Mouse (Mus musculus): ENCODE measurements around the gene Gng3. TPM values are rescaled to one million over a fixed set of nuclear protein-coding genes. Genes with fewer than 3 reads are reported as not detected.
"Not testable (repeated sequence)": the region's sequence is repeated elsewhere in the genome, so short reads cannot be mapped to it uniquely, and the experiment has no call there.

Gng3 gene
- polyA plus RNA-seq, 1 experiment from 2014 or later, result 10.4 TPM

DNA sequence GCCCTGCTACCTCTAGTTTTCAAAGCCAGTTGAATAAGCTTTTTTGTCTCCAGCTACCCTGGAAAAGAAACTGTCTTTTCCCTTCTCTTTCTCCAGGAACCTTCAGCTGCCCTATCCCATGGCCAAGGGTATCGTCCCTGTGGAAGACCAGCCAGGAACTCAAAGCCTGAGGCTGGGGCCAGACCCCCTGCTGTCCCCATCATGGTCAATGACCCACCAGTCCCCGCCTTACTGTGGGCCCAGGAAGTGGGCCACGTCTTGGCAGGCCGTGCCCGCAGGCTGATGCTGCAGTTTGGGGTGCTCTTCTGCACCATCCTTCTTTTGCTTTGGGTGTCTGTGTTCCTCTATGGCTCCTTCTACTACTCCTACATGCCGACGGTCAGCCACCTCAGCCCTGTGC, 2.0 kb upstream of the Gng3 start:
- H3K4me1 ChIP-seq, result peaks cover 31% of the 10 kb centered on the region
- H3K9ac ChIP-seq, result peak overlapping the region; percentile 73
- H3K36me3 ChIP-seq, result peaks cover 24% of the 10 kb centered on the region
- no peak for ATAC-seq (ENCODE audit: insufficient number of reproducible peaks, insufficient read depth, low FRiP score, low TSS enrichment, low read depth)
- H3K4me3 ChIP-seq, result peak overlapping the region; percentile 48
- WGBS, result 94% methylated on average over 7 of the region's 7 CpGs
- no peaks in the 10 kb centered on the region for H3K27me3 ChIP-seq
- no peak overlapping the region for H3K27ac ChIP-seq
- H3K9me3 ChIP-seq, result no peaks in the 10 kb centered on the region
- peak overlapping the region; percentile 79 for H3K4me2 ChIP-seq

DNA sequence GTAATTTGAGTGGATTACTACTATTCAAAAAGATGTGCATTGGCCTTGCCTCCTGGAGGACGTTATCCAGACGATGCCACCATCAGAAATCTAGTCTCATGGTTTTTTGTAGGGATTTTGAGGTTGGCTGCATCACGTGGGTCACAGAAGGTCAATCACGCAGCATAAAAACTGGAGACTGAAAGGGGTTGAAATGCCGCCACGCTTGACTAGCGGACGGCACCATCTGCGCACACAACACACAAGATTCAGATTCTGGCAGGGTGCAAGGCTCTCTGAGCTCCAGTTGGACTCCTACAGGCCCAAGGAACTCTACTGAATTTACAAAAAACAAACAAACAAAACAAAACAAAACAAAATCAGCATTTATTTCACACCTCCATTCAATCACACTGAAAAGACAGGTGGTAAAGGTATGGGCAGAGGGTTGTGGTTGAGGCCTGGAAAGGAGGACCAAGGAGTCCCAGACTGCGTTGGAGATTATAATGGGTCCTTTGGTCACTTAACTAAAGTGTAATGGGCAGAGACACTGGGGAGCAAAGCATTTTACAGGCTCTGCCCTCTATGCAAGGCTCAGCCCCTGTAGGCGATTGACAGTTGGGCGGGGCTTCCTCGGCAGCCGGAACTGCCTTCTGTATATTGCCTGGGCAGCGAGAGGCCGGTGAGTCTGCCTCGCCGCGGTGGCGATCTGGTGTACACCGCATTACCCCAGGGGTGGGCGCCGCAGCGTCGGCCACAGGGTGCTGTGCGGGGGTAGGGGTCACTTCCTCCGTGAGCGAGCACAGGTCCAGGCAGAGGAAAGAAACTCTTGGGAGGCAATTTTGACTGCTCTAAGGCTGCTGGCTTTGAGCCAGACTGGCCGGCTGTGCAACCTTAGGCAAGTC, 1.2 kb upstream of the Gng3 start:
- H3K27ac ChIP-seq, result no peak overlapping the region
- H3K27me3 ChIP-seq, result no peaks in the 10 kb centered on the region
- peak overlapping the region; percentile 48 for H3K4me3 ChIP-seq
- H3K9ac ChIP-seq, result peak overlapping the region; percentile 73
- no peak for ATAC-seq (ENCODE audit: insufficient number of reproducible peaks, insufficient read depth, low FRiP score, low TSS enrichment, low read depth)
- peak overlapping the region; percentile 79 for H3K4me2 ChIP-seq
- no peaks in the 10 kb centered on the region for H3K9me3 ChIP-seq
- peaks cover 26% of the 10 kb centered on the region for H3K36me3 ChIP-seq
- H3K4me1 ChIP-seq, result peaks cover 31% of the 10 kb centered on the region
- WGBS, result 22% methylated on average over 29 of the region's 29 CpGs

- H3K27me3 ChIP-seq, result no peaks in the 10 kb centered on the region
- peaks cover 31% of the 10 kb centered on the region for H3K4me1 ChIP-seq
- H3K4me3 ChIP-seq, result peak overlapping the region; percentile 56
- no peak; the same call in 1 of the 2 replicates for ATAC-seq (ENCODE audit: insufficient number of reproducible peaks, insufficient read depth, low FRiP score, low TSS enrichment, low read depth)
- H3K9me3 ChIP-seq, result no peaks in the 10 kb centered on the region
- peak overlapping the region; percentile 99 for H3K27ac ChIP-seq
- H3K9ac ChIP-seq, result peak overlapping the region; percentile 83
- WGBS, result 17% methylated on average over 15 of the region's 15 CpGs
- H3K36me3 ChIP-seq, result peaks cover 43% of the 10 kb centered on the region
- peak overlapping the region; percentile 79 for H3K4me2 ChIP-seq
Observed at GRCm38 (mm10) chr19:8838041-8838730, 808 bp downstream of the Gng3 start.

GRCm38 (mm10) chr19:8837251-8837791, 1.7 kb downstream of the Gng3 start, which contains the start of gene Bscl2:
Gene Bscl2 (plus strand): TSS chr19:8837467.
- under 1% methylated on average over 38 of the region's 38 CpGs for WGBS
- peak; percentile 53 for ATAC-seq (ENCODE audit: insufficient number of reproducible peaks, insufficient read depth, low FRiP score, low TSS enrichment, low read depth)
- H3K36me3 ChIP-seq, result peaks cover 44% of the 10 kb centered on the region

DNA sequence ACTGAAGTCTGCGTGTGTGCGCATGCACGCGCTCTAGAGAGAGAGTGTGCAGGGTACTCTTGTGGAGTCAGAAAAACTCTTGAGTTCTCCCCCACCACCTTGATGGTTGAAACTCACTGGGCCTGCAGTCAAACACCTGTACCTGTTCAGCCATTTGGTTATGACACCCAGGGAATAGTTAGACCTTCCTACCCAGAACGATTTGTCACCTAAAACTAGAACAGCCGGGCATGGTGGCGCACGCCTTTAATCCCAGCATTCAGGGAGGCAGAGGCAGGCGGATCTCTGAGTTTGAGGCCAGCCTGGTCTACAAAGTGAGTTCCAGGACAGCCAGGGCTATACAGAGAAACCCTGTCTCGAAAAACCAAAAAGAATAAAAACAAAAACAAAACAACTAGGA, 2.7 kb downstream of the Gng3 start:
- H3K9me3 ChIP-seq; H3K4me3 ChIP-seq; H3K4me2 ChIP-seq; H3K9ac ChIP-seq; H3K27me3 ChIP-seq; ATAC-seq (ENCODE audit: insufficient number of reproducible peaks, insufficient read depth, low FRiP score, low TSS enrichment, low read depth): not testable (repeated sequence)
- 97% methylated on average over 10 of the region's 10 CpGs for WGBS
- H3K4me1 ChIP-seq, result peaks cover 31% of the 10 kb centered on the region
- peak overlapping the region; percentile 99; the same call in 1 of the 2 replicates for H3K27ac ChIP-seq
- H3K36me3 ChIP-seq, result peaks cover 51% of the 10 kb centered on the region

More at GRCm38 (mm10) chr19:8837251-8837791, 1.7 kb downstream of the Gng3 start, which contains the start of gene Bscl2:
- H3K4me1 ChIP-seq, result peaks cover 31% of the 10 kb centered on the region
- no peaks in the 10 kb centered on the region for H3K27me3 ChIP-seq
- H3K9ac ChIP-seq, result peak within 1 kb of the TSS; percentile 83
- H3K4me2 ChIP-seq, result peak within 1 kb of the TSS; percentile 79
- H3K27ac ChIP-seq, result peak within 1 kb of the TSS; percentile 99
- H3K9me3 ChIP-seq, result no peaks in the 10 kb centered on the region
- H3K4me3 ChIP-seq, result peak within 1 kb of the TSS; percentile 56

- Histone ChIP-seq H3K27ac (no peak overlapping the region), H3K4me1 (peaks cover under 1% of the 10 kb centered on the region; the same call in 1 of the 2 replicates), H3K4me3 (no peak overlapping the region), H3K4me2 (no peak overlapping the region), H3K9me3 (no peaks in the 10 kb centered on the region), H3K27me3 (no peaks in the 10 kb centered on the region), H3K36me3 (peaks cover 82% of the 10 kb centered on the region), H3K9ac (no peak overlapping the region)
- 91% methylated on average over 4 of the region's 4 CpGs for WGBS
- ATAC-seq (ENCODE audit: insufficient number of reproducible peaks, insufficient read depth, low FRiP score, low TSS enrichment, low read depth), result no peak
Observed at GRCm38 (mm10) chr19:8832971-8833370, 6.0 kb downstream of the Gng3 start.

DNA sequence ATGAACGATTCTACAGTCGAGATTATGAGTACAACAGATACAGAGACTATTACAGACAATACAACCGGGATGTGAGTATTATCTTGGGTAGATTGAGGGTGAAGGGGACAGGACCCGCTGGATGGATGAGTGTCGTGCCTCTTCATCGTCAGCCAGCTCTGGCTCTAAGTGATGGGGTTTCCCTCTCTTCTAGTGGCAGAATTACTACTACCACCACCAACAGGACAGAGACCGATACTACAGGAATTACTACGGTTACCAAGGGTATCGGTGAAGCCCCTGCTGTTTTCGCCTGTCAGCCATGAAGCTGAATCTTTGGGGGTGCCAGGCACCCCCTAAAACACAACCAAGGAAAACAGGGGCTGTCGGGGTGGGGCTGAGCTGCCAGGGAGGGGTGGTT, 7.7 kb downstream of the Gng3 start:
- no peaks in the 10 kb centered on the region for H3K27me3 ChIP-seq
- H3K4me2 ChIP-seq, result no peak overlapping the region
- H3K27ac ChIP-seq, result no peak overlapping the region
- no peaks in the 10 kb centered on the region for H3K9me3 ChIP-seq
- H3K9ac ChIP-seq, result no peak overlapping the region
- H3K36me3 ChIP-seq, result peaks cover 98% of the 10 kb centered on the region
- no peak overlapping the region for H3K4me3 ChIP-seq
- no peak for ATAC-seq (ENCODE audit: insufficient number of reproducible peaks, insufficient read depth, low FRiP score, low TSS enrichment, low read depth)
- WGBS, result 85% methylated on average over 11 of the region's 11 CpGs
- H3K4me1 ChIP-seq, result no peaks in the 10 kb centered on the region

DNA sequence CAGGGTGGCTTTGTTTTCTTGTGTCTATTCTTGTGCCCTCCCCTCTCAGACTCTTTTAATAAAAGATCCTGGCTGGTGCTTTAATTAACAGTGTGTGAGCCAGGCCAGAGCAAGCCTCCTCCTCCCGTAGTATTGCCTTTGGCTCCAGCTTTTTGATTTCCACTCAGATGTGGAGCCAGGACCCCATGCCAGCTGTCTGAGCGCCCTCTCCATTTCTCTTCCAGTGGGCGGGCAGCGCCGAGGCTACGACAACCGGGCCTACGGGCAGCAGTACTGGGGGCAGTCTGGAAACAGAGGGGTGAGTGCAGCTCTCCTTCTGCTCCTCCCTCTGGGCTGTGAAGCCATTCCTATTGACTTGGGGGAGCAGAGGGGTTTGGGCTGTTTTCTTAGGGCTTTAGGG, 8.3 kb downstream of the Gng3 start:
- Histone ChIP-seq H3K4me2 (no peak overlapping the region), H3K9me3 (no peaks in the 10 kb centered on the region), H3K27ac (no peak overlapping the region), H3K4me3 (no peak overlapping the region), H3K36me3 (peaks cover 98% of the 10 kb centered on the region), H3K27me3 (no peaks in the 10 kb centered on the region), H3K9ac (no peak overlapping the region), H3K4me1 (no peaks in the 10 kb centered on the region)
- 90% methylated on average over 8 of the region's 8 CpGs for WGBS
- ATAC-seq (ENCODE audit: insufficient number of reproducible peaks, insufficient read depth, low FRiP score, low TSS enrichment, low read depth), result no peak

DNA sequence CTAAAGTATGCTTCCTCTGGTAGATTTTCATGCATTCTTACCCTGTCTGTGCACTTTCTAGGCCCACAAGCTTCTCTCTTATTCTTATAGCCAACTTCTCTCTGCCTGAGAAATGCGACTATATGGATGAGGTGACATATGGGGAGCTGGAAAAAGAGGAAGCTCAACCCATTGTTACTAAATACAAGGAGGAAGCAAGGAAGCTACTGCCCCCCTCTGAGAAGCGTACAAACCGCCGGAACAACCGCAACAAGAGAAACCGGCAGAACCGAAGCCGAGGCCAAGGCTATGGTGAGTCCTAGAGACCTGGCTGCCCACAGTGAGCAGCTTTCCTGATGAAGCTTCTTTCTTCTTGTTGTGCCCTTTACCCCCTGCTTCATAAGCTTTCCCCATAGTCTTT, 9.3 kb downstream of the Gng3 start, which contains the start of gene AC129217.1:
Gene AC129217.1 (plus strand): TSS at position 114 of the 400 bp plus-strand sequence.
- no peak within 1 kb of the TSS for H3K4me2 ChIP-seq
- 88% methylated on average over 8 of the region's 8 CpGs for WGBS
- H3K9ac ChIP-seq, result no peak within 1 kb of the TSS
- H3K4me1 ChIP-seq, result no peaks in the 10 kb centered on the region
- no peak for ATAC-seq (ENCODE audit: insufficient number of reproducible peaks, insufficient read depth, low FRiP score, low TSS enrichment, low read depth)
- H3K9me3 ChIP-seq, result no peaks in the 10 kb centered on the region
- peaks cover 99% of the 10 kb centered on the region for H3K36me3 ChIP-seq
- no peak within 1 kb of the TSS for H3K27ac ChIP-seq
- H3K27me3 ChIP-seq, result no peaks in the 10 kb centered on the region
- H3K4me3 ChIP-seq, result no peak within 1 kb of the TSS

- H3K27me3 ChIP-seq, result no peaks in the 10 kb centered on the region
- no peaks in the 10 kb centered on the region for H3K9me3 ChIP-seq
- peaks cover 50% of the 10 kb centered on the region for H3K36me3 ChIP-seq
- no peak for ATAC-seq (ENCODE audit: insufficient number of reproducible peaks, insufficient read depth, low FRiP score, low TSS enrichment, low read depth)
- H3K9ac ChIP-seq, result peak overlapping the region; percentile 57
- H3K27ac ChIP-seq, result no peak overlapping the region
- WGBS, result 74% methylated on average over 8 of the region's 8 CpGs
- peak overlapping the region; percentile 100 for H3K4me3 ChIP-seq
- peaks cover 26% of the 10 kb centered on the region for H3K4me1 ChIP-seq
- H3K4me2 ChIP-seq, result peak overlapping the region; percentile 97
Observed at GRCm38 (mm10) chr19:8822696-8823095, 16.3 kb downstream of the Gng3 start.

GRCm38 (mm10) chr19:8821146-8821545, 17.8 kb downstream of the Gng3 start:
- H3K4me1 ChIP-seq, result peaks cover 37% of the 10 kb centered on the region
- peaks cover 42% of the 10 kb centered on the region for H3K36me3 ChIP-seq
- 1% methylated on average over 7 of the region's 7 CpGs for WGBS
- H3K9ac ChIP-seq, result peak overlapping the region; percentile 99
- no peaks in the 10 kb centered on the region for H3K9me3 ChIP-seq
- no peaks in the 10 kb centered on the region for H3K27me3 ChIP-seq
- no peak for ATAC-seq (ENCODE audit: insufficient number of reproducible peaks, insufficient read depth, low FRiP score, low TSS enrichment, low read depth)
- peak overlapping the region; percentile 100; the same call in 1 of the 2 replicates for H3K27ac ChIP-seq
- H3K4me3 ChIP-seq, result peak overlapping the region; percentile 100
- peak overlapping the region; percentile 97 for H3K4me2 ChIP-seq
